Mouse (Mus musculus): ENCODE results near the gene Dmrta2. TPM values are rescaled to one million over a fixed set of nuclear protein-coding genes. Genes with fewer than 3 reads are reported as not detected.

Dmrta2 gene
- 0.26 and 0.35 TPM in 2 replicates for polyA plus RNA-seq (2016; fragmentation: Nextera tagmentation; extraction: Ambion mirVana)

- Histone ChIP-seq H3K4me2 (peak within 1 kb of the TSS; percentile 73), H3K36me3 (no peaks in the 10 kb centered on the region), H3K4me1 (replicated peaks) (peaks cover 43% of the 10 kb centered on the region), H3K9ac (replicated peaks) (peak within 1 kb of the TSS; percentile 53), H3K27ac (no peak within 1 kb of the TSS), H3K9me3 (peaks cover 4% of the 10 kb centered on the region; the same call in 1 of the 2 replicates), H3K4me3 (replicated peaks) (peak within 1 kb of the TSS; percentile 48), H3K27me3 (peaks cover 99% of the 10 kb centered on the region)
- under 1% methylated on average over 64 of the region's 64 CpGs for WGBS
- ATAC-seq (ENCODE audit: insufficient number of reproducible peaks, insufficient read depth, low FRiP score, low TSS enrichment, low read depth), result peak; percentile 79
Measured at GRCm38 (mm10) chr4:109977148-109978067, at the start of gene Dmrta2. Gene Dmrta2, plus strand, starts transcription at chr4:109978053.

GRCm38 (mm10) chr4:109929058-109929457, 48.8 kb upstream of the Dmrta2 start:
- ATAC-seq (ENCODE audit: insufficient number of reproducible peaks, insufficient read depth, low FRiP score, low TSS enrichment, low read depth), result no peak
- H3K4me3 ChIP-seq (replicated peaks), result no peak overlapping the region
- 93% methylated on average over 1 of the region's 1 CpGs for WGBS
- no peaks in the 10 kb centered on the region for H3K27me3 ChIP-seq
- no peak overlapping the region for H3K27ac ChIP-seq
- H3K9me3 ChIP-seq, result no peaks in the 10 kb centered on the region
- H3K36me3 ChIP-seq, result no peaks in the 10 kb centered on the region
- H3K4me1 ChIP-seq (replicated peaks), result no peaks in the 10 kb centered on the region
- no peak overlapping the region for H3K4me2 ChIP-seq
- H3K9ac ChIP-seq (replicated peaks), result no peak overlapping the region

- H3K9me3 ChIP-seq, result no peaks in the 10 kb centered on the region
- H3K36me3 ChIP-seq, result 0 out of 2 replicates have a peak, but pooled peaks cover 2% of the 10 kb centered on the region
- no peak for ATAC-seq (ENCODE audit: insufficient number of reproducible peaks, insufficient read depth, low FRiP score, low TSS enrichment, low read depth)
- H3K4me3 ChIP-seq (replicated peaks), result no peak overlapping the region
- no peak overlapping the region for H3K4me2 ChIP-seq
- 100% methylated on average over 1 of the region's 1 CpGs for WGBS
- H3K4me1 ChIP-seq (replicated peaks), result no peaks in the 10 kb centered on the region
- H3K9ac ChIP-seq (replicated peaks), result no peak overlapping the region
- no peak overlapping the region for H3K27ac ChIP-seq
- no peaks in the 10 kb centered on the region for H3K27me3 ChIP-seq
Measured at GRCm38 (mm10) chr4:109930445-109930844, 47.4 kb upstream of the Dmrta2 start.

GRCm38 (mm10) chr4:109930935-109931334, 46.9 kb upstream of the Dmrta2 start:
- ATAC-seq (ENCODE audit: insufficient number of reproducible peaks, insufficient read depth, low FRiP score, low TSS enrichment, low read depth), result no peak
- Histone ChIP-seq H3K9ac (replicated peaks) (no peak overlapping the region), H3K36me3 (0 out of 2 replicates have a peak, but pooled peaks cover 5% of the 10 kb centered on the region)

DNA sequence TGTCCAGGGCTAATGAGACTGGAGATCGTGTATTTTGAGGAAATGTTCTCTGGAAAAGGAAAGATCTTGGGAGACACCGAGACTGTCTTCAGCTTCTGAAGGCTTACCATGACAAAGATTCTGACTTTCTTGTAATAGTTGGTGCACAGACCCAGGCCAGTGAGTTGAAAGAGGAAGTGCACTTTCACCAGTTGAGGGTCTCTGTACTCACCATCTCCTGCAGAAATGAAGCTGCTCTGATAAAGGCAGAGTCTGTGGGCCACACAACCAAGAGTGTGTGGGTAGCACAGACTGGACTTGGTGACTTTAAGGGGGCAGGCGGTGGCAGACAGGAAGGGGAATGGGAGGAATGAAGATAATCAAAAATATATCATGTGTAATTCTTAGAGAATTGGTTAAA, 41.3 kb upstream of the Dmrta2 start:
- H3K27ac ChIP-seq, result no peak overlapping the region
- no peaks in the 10 kb centered on the region for H3K9me3 ChIP-seq
- 0 out of 2 replicates have a peak, but pooled peaks cover 5% of the 10 kb centered on the region for H3K36me3 ChIP-seq
- no peak overlapping the region for H3K9ac ChIP-seq (replicated peaks)
- H3K4me3 ChIP-seq (replicated peaks), result no peak overlapping the region
- H3K27me3 ChIP-seq, result no peaks in the 10 kb centered on the region
- H3K4me2 ChIP-seq, result no peak overlapping the region
- no peaks in the 10 kb centered on the region; the same call in 1 of the 2 replicates for H3K4me1 ChIP-seq (replicated peaks)
- 92% methylated on average over 3 of the region's 3 CpGs for WGBS
- no peak for ATAC-seq (ENCODE audit: insufficient number of reproducible peaks, insufficient read depth, low FRiP score, low TSS enrichment, low read depth)

More at GRCm38 (mm10) chr4:109930935-109931334, 46.9 kb upstream of the Dmrta2 start:
- H3K4me1 ChIP-seq (replicated peaks), result no peaks in the 10 kb centered on the region
- H3K9me3 ChIP-seq, result no peaks in the 10 kb centered on the region
- H3K4me3 ChIP-seq (replicated peaks), result no peak overlapping the region
- no peaks in the 10 kb centered on the region for H3K27me3 ChIP-seq
- no peak overlapping the region for H3K4me2 ChIP-seq
- no peak overlapping the region for H3K27ac ChIP-seq
- WGBS, result 89% methylated on average over 1 of the region's 1 CpGs

- no peaks in the 10 kb centered on the region for H3K27me3 ChIP-seq
- H3K4me2 ChIP-seq, result no peak overlapping the region
- H3K36me3 ChIP-seq, result 0 out of 2 replicates have a peak, but pooled peaks cover 5% of the 10 kb centered on the region
- no peaks in the 10 kb centered on the region for H3K9me3 ChIP-seq
- no peak for ATAC-seq (ENCODE audit: insufficient number of reproducible peaks, insufficient read depth, low FRiP score, low TSS enrichment, low read depth)
- no peak overlapping the region for H3K27ac ChIP-seq
- H3K4me3 ChIP-seq (replicated peaks), result no peak overlapping the region
- no peak overlapping the region for H3K9ac ChIP-seq (replicated peaks)
- no peaks in the 10 kb centered on the region; the same call in 1 of the 2 replicates for H3K4me1 ChIP-seq (replicated peaks)
Measured at GRCm38 (mm10) chr4:109939291-109939690, 38.6 kb upstream of the Dmrta2 start.

GRCm38 (mm10) chr4:109945554-109945953, 32.3 kb upstream of the Dmrta2 start:
- Histone ChIP-seq H3K4me2 (no peak overlapping the region), H3K9me3 (no peaks in the 10 kb centered on the region), H3K4me3 (replicated peaks) (no peak overlapping the region), H3K9ac (replicated peaks) (no peak overlapping the region), H3K4me1 (replicated peaks) (no peaks in the 10 kb centered on the region), H3K27me3 (no peaks in the 10 kb centered on the region), H3K27ac (no peak overlapping the region), H3K36me3 (peaks cover 2% of the 10 kb centered on the region; the same call in 1 of the 2 replicates)
- no peak for ATAC-seq (ENCODE audit: insufficient number of reproducible peaks, insufficient read depth, low FRiP score, low TSS enrichment, low read depth)
- 92% methylated on average over 1 of the region's 1 CpGs for WGBS

DNA sequence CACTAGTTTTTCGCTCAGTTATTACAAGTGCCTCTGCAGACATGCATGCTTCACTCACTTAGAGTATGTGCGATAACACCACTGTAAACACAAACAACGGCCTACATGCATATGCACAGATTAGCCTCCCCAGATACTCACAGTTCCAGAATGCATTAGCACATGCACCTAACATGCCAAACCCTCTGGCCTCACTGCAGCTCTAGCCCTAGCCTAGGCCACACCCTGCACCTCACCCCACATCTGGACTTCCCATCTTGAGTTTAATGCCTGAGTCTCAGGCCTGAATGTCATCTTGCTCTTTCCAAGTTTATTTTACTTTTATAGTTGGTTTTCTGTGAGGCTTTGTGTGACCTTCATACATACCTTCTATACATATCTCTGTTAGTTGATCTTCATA, 28.5 kb upstream of the Dmrta2 start:
- Histone ChIP-seq H3K27me3 (no peaks in the 10 kb centered on the region), H3K9ac (replicated peaks) (no peak overlapping the region), H3K4me2 (no peak overlapping the region), H3K36me3 (peaks cover 2% of the 10 kb centered on the region; the same call in 1 of the 2 replicates), H3K4me3 (replicated peaks) (no peak overlapping the region), H3K27ac (no peak overlapping the region), H3K9me3 (no peaks in the 10 kb centered on the region), H3K4me1 (replicated peaks) (0 out of 2 replicates have a peak, but pooled peaks cover 3% of the 10 kb centered on the region)
- ATAC-seq (ENCODE audit: insufficient number of reproducible peaks, insufficient read depth, low FRiP score, low TSS enrichment, low read depth), result no peak
- 97% methylated on average over 3 of the region's 3 CpGs for WGBS

GRCm38 (mm10) chr4:109953509-109953908, 24.3 kb upstream of the Dmrta2 start:
- Histone ChIP-seq H3K9ac (replicated peaks) (no peak overlapping the region), H3K4me3 (replicated peaks) (no peak overlapping the region), H3K27me3 (no peaks in the 10 kb centered on the region), H3K27ac (no peak overlapping the region), H3K4me1 (replicated peaks) (0 out of 2 replicates have a peak, but pooled peaks cover 3% of the 10 kb centered on the region), H3K36me3 (no peaks in the 10 kb centered on the region), H3K9me3 (no peaks in the 10 kb centered on the region), H3K4me2 (no peak overlapping the region)
- ATAC-seq (ENCODE audit: insufficient number of reproducible peaks, insufficient read depth, low FRiP score, low TSS enrichment, low read depth), result no peak
- WGBS, result 91% methylated on average over 1 of the region's 1 CpGs

DNA sequence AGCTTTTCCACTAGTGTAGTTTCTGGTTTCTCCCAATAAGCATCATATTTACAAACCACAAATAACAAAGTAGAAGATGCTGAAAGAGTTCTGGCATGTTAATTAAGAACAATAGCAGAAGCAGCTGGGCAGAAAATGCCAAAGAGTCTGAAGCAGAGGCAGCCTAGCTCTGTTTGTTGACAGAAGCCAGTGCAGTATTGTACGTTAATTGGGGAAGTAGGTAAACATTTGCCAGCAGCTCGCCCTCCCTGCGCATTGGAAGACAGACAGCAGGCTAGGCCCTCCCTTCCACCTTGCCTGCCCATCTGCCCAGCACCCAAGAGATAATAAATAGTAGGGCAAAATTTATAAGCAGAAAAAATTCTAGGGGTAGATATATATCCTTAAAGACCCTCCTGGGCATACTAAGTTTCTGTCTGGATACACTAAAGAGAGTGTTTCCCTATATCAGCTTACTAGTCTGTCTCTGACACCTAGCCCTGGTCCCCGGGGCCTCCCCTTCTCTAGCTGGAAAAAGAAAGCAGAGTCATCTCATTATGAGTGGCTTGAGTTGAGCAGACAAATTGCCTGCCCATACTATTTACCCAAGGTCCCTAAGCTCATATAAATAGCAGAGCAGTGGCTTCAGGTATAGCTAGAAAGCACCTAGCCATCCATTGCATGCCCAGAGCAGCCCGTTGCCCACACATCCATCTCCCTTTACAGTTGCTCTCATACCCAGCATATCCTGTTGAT, 17.5 kb upstream of the Dmrta2 start:
- Histone ChIP-seq H3K9me3 (no peaks in the 10 kb centered on the region), H3K27ac (no peak overlapping the region), H3K27me3 (no peaks in the 10 kb centered on the region), H3K4me1 (replicated peaks) (peaks cover 8% of the 10 kb centered on the region; the same call in 1 of the 2 replicates), H3K4me3 (replicated peaks) (no peak overlapping the region), H3K4me2 (no peak overlapping the region), H3K9ac (replicated peaks) (no peak overlapping the region), H3K36me3 (peaks cover 19% of the 10 kb centered on the region)
- no peak for ATAC-seq (ENCODE audit: insufficient number of reproducible peaks, insufficient read depth, low FRiP score, low TSS enrichment, low read depth)
- 64% methylated on average over 5 of the region's 5 CpGs for WGBS

All from limb, embryonic 12.5 days (tissue).